Mouse (Mus musculus) limb, embryonic 15.5 days (tissue): ENCODE data around the gene N4bp2. TPM values are rescaled to one million over a fixed set of nuclear protein-coding genes. Genes with fewer than 3 reads are reported as not detected.

Source experiments
- ATAC-seq: fragments of 200-750 bp; cut with Nextera tagmentation; 2 replicates; pipeline ENCODE4 v1.8.0; 2017; ENCODE audit warnings: low read depth, moderate TSS enrichment; ENCODE audit not compliant: insufficient number of reproducible peaks, low FRiP score, low TSS enrichment
- H3K27ac ChIP-seq: fragments of 300-500 bp; sonication (generic); 2 replicates; pipeline ENCODE4 v1.5.1; 2015; ENCODE audit warnings: moderate library complexity, mild to moderate bottlenecking, inconsistent platforms
- H3K27me3 ChIP-seq: fragments of 300-500 bp; sonication (generic); 2 replicates; pipeline ENCODE4 v1.6.1; 2015; ENCODE audit warnings: inconsistent platforms
- H3K36me3 ChIP-seq: fragments of 300-500 bp; sonication (generic); 2 replicates; pipeline ENCODE4 v1.6.1; 2015; ENCODE audit warnings: inconsistent platforms
- H3K4me1 ChIP-seq: fragments of 300-500 bp; sonication (generic); 2 replicates; pipeline ENCODE4 v1.6.1; 2015; ENCODE audit warnings: inconsistent platforms
- H3K4me2 ChIP-seq: fragments of 300-500 bp; sonication (generic); 2 replicates; pipeline ENCODE4 v1.6.1; 2015; ENCODE audit warnings: mild to moderate bottlenecking, inconsistent platforms
- H3K4me3 ChIP-seq: fragments of 300-500 bp; sonication (generic); 2 replicates; pipeline ENCODE4 v1.5.1; 2015; ENCODE audit warnings: mild to moderate bottlenecking, inconsistent platforms
- H3K9ac ChIP-seq: fragments of 300-500 bp; sonication (generic); 2 replicates; pipeline ENCODE4 v1.6.1; 2015; ENCODE audit warnings: inconsistent platforms
- H3K9me3 ChIP-seq: fragments of 300-500 bp; sonication (generic); 2 replicates; pipeline ENCODE4 v1.6.1; 2016; ENCODE audit warnings: inconsistent platforms
- WGBS: fragments of 180-500 bp; shearing (Covaris S2); methylation state at CpG from one replicate; pipeline ENCODE4 v1.1.7; 2015; 5-methylcytosine and 5-hydroxymethylcytosine counted together
- polyA plus RNA-seq: library from polyadenylated mRNA; unstranded; fragments of >200 nt; fragmentation: Nextera tagmentation; extraction: Ambion mirVana; gene quantifications from 2 replicates; pipeline ENCODE4 v1.2.1, GENCODE M21; 2015

Gene N4bp2
- polyA plus RNA-seq, 1 experiment from 2014 or later, result 23.0 TPM

DNA sequence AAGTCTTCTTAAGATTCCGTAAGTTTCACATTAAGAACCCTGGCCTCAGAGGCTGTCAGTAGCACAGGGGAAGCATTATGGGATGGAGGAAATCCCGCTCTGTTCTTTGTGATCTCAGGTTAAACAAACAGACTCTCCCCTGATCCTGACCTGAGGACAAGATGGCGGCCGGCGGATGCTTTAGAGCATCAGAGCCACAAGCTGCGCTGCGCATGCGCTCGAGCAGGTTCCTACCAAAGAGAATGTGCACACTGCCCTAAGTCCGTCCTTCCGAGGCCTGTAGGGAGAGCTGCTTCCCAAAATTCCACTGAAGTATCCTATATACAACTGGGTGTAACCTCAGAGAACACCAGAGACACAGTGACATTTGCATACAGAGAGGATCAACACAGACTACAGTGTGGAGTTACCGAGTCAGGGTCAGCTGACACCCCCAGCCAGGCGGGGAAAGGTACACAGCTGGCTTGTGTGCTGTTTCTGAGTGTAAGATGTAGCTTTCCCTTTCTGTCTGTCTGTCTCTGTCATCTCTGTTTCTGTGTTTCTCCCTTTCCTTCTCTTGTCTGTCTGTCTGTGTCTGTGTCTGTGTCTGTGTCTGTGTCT is 108.1 kb downstream of the N4bp2 start:
- Histone ChIP-seq H3K36me3 (no peaks in the 10 kb centered on the region), H3K9me3 (no peaks in the 10 kb centered on the region), H3K27me3 (no peaks in the 10 kb centered on the region), H3K27ac (no peak overlapping the region), H3K4me3 (no peak overlapping the region), H3K9ac (no peak overlapping the region), H3K4me2 (no peak overlapping the region), H3K4me1 (no peaks in the 10 kb centered on the region)
- WGBS, result 86% methylated on average over 13 of the region's 13 CpGs
- ATAC-seq, result no peak

DNA sequence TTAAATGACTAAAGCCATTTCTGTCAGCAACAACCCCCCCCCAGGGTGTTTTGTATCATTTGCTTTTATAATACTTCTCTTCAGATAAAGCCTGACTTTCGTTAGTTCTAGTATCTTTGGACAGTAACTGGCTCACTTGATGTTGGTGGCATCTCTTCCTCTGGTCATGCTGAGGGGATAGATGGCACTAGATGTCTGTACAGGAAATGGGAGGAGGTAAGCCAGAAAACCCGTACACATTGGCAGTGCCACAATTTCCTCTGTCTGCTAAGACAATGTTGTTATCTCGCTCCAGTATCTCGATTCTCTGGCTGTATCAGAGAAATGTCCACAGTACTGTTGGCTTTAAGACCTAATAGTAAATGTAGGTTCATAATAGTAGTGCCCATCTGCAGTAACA is 109.9 kb downstream of the N4bp2 start:
- Histone ChIP-seq H3K9me3 (no peaks in the 10 kb centered on the region), H3K4me2 (no peak overlapping the region), H3K27ac (no peak overlapping the region), H3K4me3 (no peak overlapping the region), H3K4me1 (no peaks in the 10 kb centered on the region), H3K27me3 (no peaks in the 10 kb centered on the region), H3K9ac (no peak overlapping the region), H3K36me3 (no peaks in the 10 kb centered on the region)
- ATAC-seq, result no peak
- 76% methylated on average over 4 of the region's 4 CpGs for WGBS

DNA sequence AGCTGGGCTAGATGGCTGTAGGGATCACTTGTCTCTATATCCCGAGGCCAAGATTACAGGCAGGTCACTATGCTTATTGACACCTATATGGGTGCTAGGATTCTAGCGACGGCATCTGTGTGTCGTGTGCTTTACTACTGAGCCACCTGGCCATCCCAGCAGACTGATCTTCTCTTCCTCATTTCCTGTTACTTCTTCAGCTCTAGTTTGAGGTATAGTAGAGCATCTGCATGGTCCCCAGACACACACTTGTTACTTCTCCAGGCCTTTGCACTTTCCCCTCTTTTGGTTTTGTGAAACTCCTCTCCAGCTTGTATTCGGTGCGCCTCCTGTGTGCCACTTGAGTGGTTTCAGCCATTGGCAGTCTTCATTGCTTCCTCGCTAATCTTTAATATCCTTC is 111.9 kb downstream of the N4bp2 start:
- Histone ChIP-seq H3K9me3 (no peaks in the 10 kb centered on the region), H3K4me1 (no peaks in the 10 kb centered on the region), H3K4me2 (no peak overlapping the region), H3K36me3 (no peaks in the 10 kb centered on the region), H3K27me3 (no peaks in the 10 kb centered on the region), H3K27ac (no peak overlapping the region), H3K4me3 (no peak overlapping the region), H3K9ac (no peak overlapping the region)
- 90% methylated on average over 7 of the region's 7 CpGs for WGBS
- ATAC-seq, result no peak

DNA sequence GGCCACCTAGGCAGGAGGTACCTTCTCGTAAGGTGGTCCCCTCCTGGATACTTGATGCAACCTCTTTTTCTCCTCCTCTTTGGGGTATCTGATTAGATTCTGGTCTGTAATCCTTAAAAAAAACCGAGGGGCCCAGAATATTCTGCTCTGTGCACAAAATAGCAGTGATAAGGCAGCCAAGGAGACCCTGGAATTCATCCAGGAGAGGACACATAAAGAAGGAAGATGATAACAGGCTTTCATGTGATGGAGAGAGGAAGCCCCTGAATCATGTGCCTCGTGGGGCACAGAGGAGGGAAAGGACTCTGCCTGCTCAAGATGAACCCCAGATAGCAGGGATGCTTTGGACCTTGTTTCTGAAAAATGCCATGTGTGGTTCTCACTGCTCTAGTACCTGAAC is 115.0 kb downstream of the N4bp2 start:
- no peak for ATAC-seq
- WGBS, result 67% methylated on average over 3 of the region's 3 CpGs
- Histone ChIP-seq H3K4me3 (no peak overlapping the region), H3K27me3 (no peaks in the 10 kb centered on the region), H3K27ac (no peak overlapping the region), H3K36me3 (no peaks in the 10 kb centered on the region), H3K9ac (no peak overlapping the region), H3K4me1 (no peaks in the 10 kb centered on the region), H3K4me2 (no peak overlapping the region), H3K9me3 (no peaks in the 10 kb centered on the region)

Other genes starting within 250 kb of the N4bp2 start
- 150 and 154 TPM in 2 replicates for gene Smim14, start 226.3 kb upstream of the N4bp2 start, polyA plus RNA-seq
- 169 and 171 TPM in 2 replicates for gene Ube2k, start 226.3 kb upstream of the N4bp2 start, polyA plus RNA-seq
- 44.2 and 54.2 TPM in 2 replicates for gene Pds5a, start 65.2 kb upstream of the N4bp2 start, polyA plus RNA-seq
- gene Rhoh, start 97.7 kb downstream of the N4bp2 start, polyA plus RNA-seq, result 2.2 and 3.4 TPM in 2 replicates
- 0.13 and 0.96 TPM in 2 replicates for gene Chrna9, start 171.4 kb downstream of the N4bp2 start, polyA plus RNA-seq
- gene 9130230L23Rik, start 240.8 kb downstream of the N4bp2 start, polyA plus RNA-seq, result 0.10 TPM in 1 of 2 replicates, not detected in the other